Mouse (Mus musculus): ENCODE results near the gene Rfwd3.

DNA sequence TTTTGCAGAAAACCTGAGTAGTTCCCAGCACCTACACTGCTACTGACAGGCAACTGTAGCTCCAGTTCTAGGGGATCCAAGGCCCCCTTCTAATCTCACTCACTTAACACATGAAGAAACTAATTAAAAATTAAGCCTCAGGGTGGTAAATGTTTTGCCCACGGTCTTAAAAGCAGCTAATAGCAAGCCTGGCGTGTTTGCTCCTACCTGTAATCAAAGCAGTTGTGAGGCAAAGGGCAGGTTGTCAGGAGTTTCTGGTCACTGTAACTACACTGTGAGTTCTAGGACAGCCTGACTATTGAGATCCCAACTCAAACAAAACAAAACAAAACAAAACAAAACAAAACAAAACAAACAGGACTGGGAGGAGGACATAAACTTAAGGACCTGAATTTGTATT lies 49.9 kb downstream of the Rfwd3 start:
- TF ChIP-seq CTCF (IDR thresholded peaks at IDR 0.05; ENCODE audit: control insufficient read depth, insufficient read depth, low read length) = no peak
- no peak for TF ChIP-seq POLR2A (IDR thresholded peaks at IDR 0.05; ENCODE audit: borderline replicate concordance, control insufficient read depth, low read depth, low read length)

All from bone marrow, adult 2 months (tissue).